8 mouse cellular contexts compared by ENCODE assay signal in the genomic region with DNA sequence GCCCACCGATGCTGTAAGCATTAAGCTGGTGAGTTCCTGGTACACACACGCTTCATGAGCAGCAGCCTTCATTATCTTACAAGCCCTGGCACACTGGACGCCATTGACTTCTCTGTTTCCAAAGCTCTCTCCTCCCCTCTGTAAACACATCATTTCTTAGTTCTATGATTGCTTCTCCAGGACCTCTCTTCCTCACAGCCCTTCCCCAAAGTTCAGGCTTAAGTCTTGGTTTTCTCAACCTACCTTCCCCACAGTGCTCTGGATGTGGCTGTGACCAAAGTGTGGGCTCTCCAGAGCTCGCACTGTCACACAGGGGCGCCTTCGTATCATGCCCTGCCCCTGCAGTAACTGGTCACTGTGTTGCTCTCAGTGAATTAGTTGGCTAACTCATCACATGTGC. TPM values are rescaled to one million over a fixed set of nuclear protein-coding genes. Genes with fewer than 3 reads are reported as not detected.
DNase-seq lines count a peak whose midpoint lies in the region; ATAC-seq and TF ChIP-seq lines count a peak whose summit lies in the region.

A gene (minus strand): TSS at position 101 of the 400 bp plus-strand sequence.

- TF ChIP-seq POLR2A in olfactory bulb, adult 2 months (IDR thresholded peaks at IDR 0.05; ENCODE audit: insufficient read depth, low read depth, low read length) = no peak

- no peaks in the 10 kb centered on the region for H3K9me3 ChIP-seq in lung, embryonic 15.5 days
- no peaks in the 10 kb centered on the region for H3K9me3 ChIP-seq in embryonic facial prominence, embryonic 15.5 days (replicated peaks)
- no peaks in the 10 kb centered on the region for H3K9me3 ChIP-seq in heart, postnatal 0 days (replicated peaks; ENCODE audit: control insufficient read depth, low read length)

- intact Hi-C loops in left cerebral cortex, postnatal 4 days (cut with DNase I) = no loop called here

- H3K9ac ChIP-seq in lung, embryonic 15.5 days = no peak within 1 kb of the TSS
- H3K9ac ChIP-seq in embryonic facial prominence, embryonic 15.5 days = no peak within 1 kb of the TSS
- H3K9ac ChIP-seq in heart, postnatal 0 days (replicated peaks; ENCODE audit: low read depth, low read length) = no peak within 1 kb of the TSS

- no peaks in the 10 kb centered on the region for H3K36me3 ChIP-seq in lung, embryonic 15.5 days
- no peaks in the 10 kb centered on the region for H3K36me3 ChIP-seq in embryonic facial prominence, embryonic 15.5 days
- no peaks in the 10 kb centered on the region for H3K36me3 ChIP-seq in heart, postnatal 0 days (replicated peaks; ENCODE audit: control insufficient read depth, insufficient read depth, low read length)

- H3K4me1 ChIP-seq in lung, embryonic 15.5 days = 0 out of 2 replicates have a peak, but pooled peaks cover 4% of the 10 kb centered on the region
- H3K4me1 ChIP-seq in embryonic facial prominence, embryonic 15.5 days = peaks cover 20% of the 10 kb centered on the region
- peaks cover 13% of the 10 kb centered on the region; the same call in 1 of the 2 replicates for H3K4me1 ChIP-seq in heart, postnatal 0 days (ENCODE audit: control insufficient read depth, insufficient read depth)
- no peaks in the 10 kb centered on the region for H3K4me1 ChIP-seq in olfactory bulb, adult 2 months (ENCODE audit: control insufficient read depth, insufficient read depth, low read length)

- no peak within 1 kb of the TSS for H3K4me2 ChIP-seq in lung, embryonic 15.5 days
- H3K4me2 ChIP-seq in embryonic facial prominence, embryonic 15.5 days (replicated peaks) = no peak within 1 kb of the TSS
- no peak within 1 kb of the TSS for H3K4me2 ChIP-seq in heart, postnatal 0 days (ENCODE audit: low read depth, low read length)

- H3K27ac ChIP-seq in lung, embryonic 15.5 days = no peak within 1 kb of the TSS
- H3K27ac ChIP-seq in embryonic facial prominence, embryonic 15.5 days (replicated peaks) = peak within 1 kb of the TSS; percentile 35; the same call in 1 of the 2 replicates
- H3K27ac ChIP-seq in heart, postnatal 0 days (ENCODE audit: low read depth) = no peak within 1 kb of the TSS
- H3K27ac ChIP-seq in olfactory bulb, adult 2 months (ENCODE audit: insufficient read depth, low read depth, low read length) = no peak within 1 kb of the TSS

- no peak for DNase-seq in lung, postnatal 25 days (ENCODE audit: low spot score)
- no peak for DNase-seq in heart, postnatal 0 days (ENCODE audit: low spot score)
- no peak for DNase-seq in left cerebral cortex, postnatal 4 days
- no peak for DNase-seq in cerebellum, postnatal 36 days
- DNase-seq in kidney, postnatal 25 days = no peak

- H3K27me3 ChIP-seq in lung, embryonic 15.5 days = no peaks in the 10 kb centered on the region
- H3K27me3 ChIP-seq in embryonic facial prominence, embryonic 15.5 days = no peaks in the 10 kb centered on the region
- no peaks in the 10 kb centered on the region for H3K27me3 ChIP-seq in heart, postnatal 0 days (ENCODE audit: control insufficient read depth, insufficient read depth, low read length)

- no peak within 1 kb of the TSS for H3K4me3 ChIP-seq in lung, embryonic 15.5 days
- no peak within 1 kb of the TSS for H3K4me3 ChIP-seq in embryonic facial prominence, embryonic 15.5 days (replicated peaks)
- H3K4me3 ChIP-seq in heart, postnatal 0 days (ENCODE audit: low read depth, low read length) = no peak within 1 kb of the TSS
- no peak within 1 kb of the TSS for H3K4me3 ChIP-seq in olfactory bulb, adult 2 months (ENCODE audit: insufficient read depth, low read depth, low read length)

- ATAC-seq in lung, embryonic 15.5 days (ENCODE audit: borderline replicate concordance, extremely low read depth, low FRiP score, low TSS enrichment) = no peak
- ATAC-seq in embryonic facial prominence, embryonic 15.5 days (ENCODE audit: insufficient number of reproducible peaks, low FRiP score, low TSS enrichment, low read depth) = no peak
- ATAC-seq in heart, postnatal 0 days (ENCODE audit: insufficient read depth, low read depth) = no peak

- TF ChIP-seq EP300 in heart, postnatal 0 days (IDR thresholded peaks at IDR 0.05; ENCODE audit: low read depth) = no peak

- TF ChIP-seq CTCF in heart, postnatal 0 days (IDR thresholded peaks at IDR 0.05; ENCODE audit: low read depth) = no peak
- no peak for TF ChIP-seq CTCF in olfactory bulb, adult 2 months (IDR thresholded peaks at IDR 0.05; ENCODE audit: insufficient read depth, low read depth, low read length)

- 90% methylated on average over 6 of the region's 6 CpGs for WGBS in lung, embryonic 15.5 days
- WGBS in embryonic facial prominence, embryonic 15.5 days = 86% methylated on average over 6 of the region's 6 CpGs
- WGBS in heart, postnatal 0 days = 92% methylated on average over 6 of the region's 6 CpGs
- WGBS in olfactory bulb, adult 2 months = 94% methylated on average over 6 of the region's 6 CpGs

RNA-seq across cellular contexts. Expression of the gene that starts here (rescaled TPM):
- 468 TPM in 2 replicates for polyA plus RNA-seq in lung, embryonic 15.5 days (2015; fragmentation: Nextera tagmentation; extraction: Ambion mirVana)
- polyA plus RNA-seq in embryonic facial prominence, embryonic 15.5 days (2015; fragmentation: Nextera tagmentation; extraction: Ambion mirVana) = 495 and 497 TPM in 2 replicates
- 384 and 402 TPM in 2 replicates for total RNA-seq in heart, postnatal 0 days (2014; rRNA removed; ENCODE audit: low replicate concordance)
- polyA plus RNA-seq in heart, postnatal 0 days (2015; fragmentation: Nextera tagmentation; extraction: Ambion mirVana) = 460 and 461 TPM in 2 replicates
- 100 to 1,000 TPM; 238 to 243 TPM for total RNA-seq in left cerebral cortex, postnatal 4 days (2021)
- polyA plus RNA-seq in olfactory bulb, adult 2 months (2012; ENCODE audit: insufficient read depth, insufficient read length, low replicate concordance, missing spikeins) = not detected in 2 replicates
